Mouse (Mus musculus): ENCODE measurements at regions not wholly inside any gene's neighbourhood (a gene's known extent, or its start where the extent isn't known, plus 50 kb on each side); places are given as distances from the start of the nearest gene placed in this dataset.

DNA sequence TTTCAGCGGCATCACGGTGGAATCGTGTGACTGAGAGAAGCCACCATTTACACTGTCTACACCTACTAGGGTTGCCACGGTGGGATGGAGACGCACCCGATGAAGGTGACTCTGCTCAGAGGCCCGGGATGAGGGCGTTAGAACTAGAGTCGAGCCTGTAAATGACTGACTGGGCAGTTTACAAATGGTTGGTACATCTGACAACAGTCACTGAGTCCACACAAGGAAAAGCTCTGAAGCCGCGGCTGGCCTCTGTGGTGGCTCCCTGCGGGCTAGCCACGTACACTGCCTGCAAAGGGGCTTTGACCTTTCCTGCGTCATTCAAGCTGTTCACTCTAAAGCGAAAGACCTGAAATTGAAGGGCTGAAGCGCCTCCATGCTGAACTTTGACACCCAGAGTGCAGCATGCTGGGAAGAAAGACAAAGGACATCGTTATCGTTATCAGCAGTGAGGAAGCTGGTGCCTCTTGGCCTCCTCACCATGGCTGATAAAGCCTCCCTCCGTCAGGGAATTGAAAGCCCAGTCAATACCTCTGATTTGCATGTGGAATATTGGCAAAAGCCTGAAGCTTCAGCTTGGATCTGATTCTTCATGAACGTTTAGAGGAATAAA is 462.1 kb upstream of the Arglu1 start:
- DNase-seq (ENCODE audit: low read depth) = no peak

DNA sequence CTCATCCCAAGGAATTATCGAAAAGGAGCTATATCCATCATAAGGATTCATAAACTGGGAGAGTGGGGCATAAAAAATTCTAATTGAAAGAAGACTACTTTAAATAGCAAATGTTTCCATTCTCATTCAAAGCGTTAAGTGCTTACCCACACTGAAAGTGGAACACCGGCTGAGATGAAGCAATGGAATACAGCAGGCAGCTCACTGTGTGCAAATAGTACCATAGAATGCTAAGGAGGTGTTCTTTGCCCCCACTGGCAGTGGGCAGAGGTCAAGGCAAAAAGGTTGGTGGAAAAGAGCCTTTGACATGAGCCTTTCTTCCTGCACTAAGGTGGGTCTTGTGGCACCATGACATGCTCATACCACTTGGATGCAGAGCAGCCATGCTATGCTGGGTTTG is 454.0 kb upstream of the Arglu1 start:
- no peak for DNase-seq (ENCODE audit: low read depth)

DNA sequence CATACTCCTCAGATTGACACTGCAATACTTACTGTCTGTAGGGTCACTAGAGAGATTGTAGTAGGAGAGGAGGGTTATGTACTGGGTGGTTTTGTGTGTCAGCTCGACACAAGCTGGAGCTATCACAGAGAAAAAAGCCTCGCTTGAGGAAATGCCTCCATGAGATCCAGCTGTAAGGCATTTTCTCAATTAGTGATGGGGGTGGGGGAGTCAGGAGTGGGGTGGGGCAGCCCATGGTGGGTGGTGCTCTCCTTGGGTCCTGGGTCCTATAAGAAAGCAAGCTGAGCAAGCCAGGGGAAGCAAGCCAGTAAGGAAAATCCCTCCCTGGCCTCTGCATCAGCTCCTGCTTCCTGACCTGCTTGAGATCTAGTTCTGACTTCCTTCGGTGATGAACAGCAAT is 449.5 kb upstream of the Arglu1 start:
- DNase-seq (ENCODE audit: low read depth) = no peak

DNA sequence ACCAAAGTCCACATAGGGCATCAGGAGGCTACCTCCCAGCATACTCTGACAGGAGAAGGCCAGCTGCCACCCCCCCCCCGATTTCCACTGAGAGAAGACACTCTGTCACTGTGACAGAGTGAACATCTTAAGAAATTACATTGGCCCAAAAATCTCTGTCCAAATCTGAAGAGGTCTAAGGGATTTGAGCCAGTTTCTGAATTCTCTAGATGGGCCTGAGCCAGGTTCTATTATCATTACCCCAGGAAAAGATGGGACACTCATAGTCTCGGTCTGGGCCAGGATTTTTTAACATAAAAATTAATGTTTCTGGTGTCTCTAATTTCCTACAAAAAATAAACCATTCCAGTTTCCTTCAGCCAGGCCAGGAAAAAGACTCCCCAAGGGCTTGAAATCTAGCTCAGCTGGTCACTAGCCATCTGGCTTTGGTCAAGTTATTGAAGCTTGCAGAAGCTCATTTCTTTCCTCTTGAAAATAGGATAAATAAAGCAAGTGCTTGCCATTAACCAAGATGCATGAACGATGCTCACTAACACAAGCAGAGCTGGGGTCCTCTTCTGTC is 448.8 kb upstream of the Arglu1 start:
- no peak for DNase-seq (ENCODE audit: low read depth)

DNA sequence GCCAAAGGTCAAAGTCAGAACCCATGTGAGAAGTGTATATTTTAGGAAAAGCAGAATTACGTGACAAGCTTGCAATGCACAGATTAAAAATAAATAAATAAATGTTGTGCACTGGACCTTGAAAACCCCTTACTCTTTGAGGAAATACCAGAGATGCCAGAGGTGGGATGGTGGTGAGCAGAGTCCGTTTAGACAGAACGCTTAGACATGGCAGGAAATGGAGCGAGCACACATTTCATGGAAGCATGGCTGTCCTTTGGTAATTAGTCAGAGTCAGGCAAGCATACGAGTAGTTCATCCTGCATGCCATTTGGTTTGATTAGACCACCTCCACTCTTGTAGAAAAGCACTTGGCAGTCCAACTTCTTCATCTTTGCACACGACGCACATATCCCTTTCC is 443.4 kb upstream of the Arglu1 start:
- no peak for DNase-seq (ENCODE audit: low read depth)

DNA sequence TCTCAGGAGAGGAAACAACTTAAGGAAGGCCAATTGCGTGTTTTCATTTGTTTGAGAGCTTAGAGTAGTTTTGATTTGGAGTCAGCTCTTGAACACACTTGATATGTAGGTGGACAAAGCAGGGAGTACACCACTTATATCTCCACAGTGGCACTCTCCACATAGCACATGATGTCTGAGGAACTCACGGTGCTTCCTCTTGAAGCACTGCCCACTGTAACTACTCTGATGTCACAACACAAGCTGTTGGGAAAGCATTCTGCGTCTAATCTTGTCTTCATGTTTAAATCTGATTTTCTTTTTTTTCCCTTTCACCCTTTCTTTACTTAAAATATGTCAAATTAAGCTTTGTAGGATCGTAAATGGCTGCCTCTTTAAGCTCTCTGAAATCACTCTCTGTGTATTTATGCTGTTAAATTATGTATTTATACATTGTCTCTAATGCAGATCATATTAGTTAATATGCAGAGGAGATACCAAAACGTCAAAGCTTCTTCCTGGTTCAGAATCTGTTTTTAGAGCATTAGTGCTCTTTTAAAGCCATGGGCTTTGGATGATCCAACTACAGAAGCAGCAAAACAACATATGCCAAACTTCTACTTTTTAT is 442.4 kb upstream of the Arglu1 start:
- no peak for DNase-seq (ENCODE audit: low read depth)

DNA sequence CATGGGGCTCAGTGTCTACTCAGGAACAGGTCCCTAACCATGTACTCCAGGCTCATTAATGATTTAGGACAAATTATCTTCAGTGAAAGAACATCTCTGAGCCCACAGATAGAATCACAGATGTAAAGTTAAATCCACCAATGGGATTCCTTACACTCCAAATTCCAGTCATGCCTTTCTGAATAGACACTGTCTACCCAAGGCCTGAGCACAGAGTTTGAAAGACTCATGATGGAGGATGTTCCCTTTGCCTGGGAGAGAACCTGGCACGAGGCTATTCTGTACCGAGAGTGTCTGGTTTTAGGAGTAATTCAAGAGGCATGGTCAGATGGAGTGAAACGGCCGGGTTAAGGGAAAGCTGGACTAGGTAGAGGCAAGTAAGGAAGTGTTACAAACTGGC is 440.9 kb upstream of the Arglu1 start:
- DNase-seq (ENCODE audit: low read depth) = no peak

DNA sequence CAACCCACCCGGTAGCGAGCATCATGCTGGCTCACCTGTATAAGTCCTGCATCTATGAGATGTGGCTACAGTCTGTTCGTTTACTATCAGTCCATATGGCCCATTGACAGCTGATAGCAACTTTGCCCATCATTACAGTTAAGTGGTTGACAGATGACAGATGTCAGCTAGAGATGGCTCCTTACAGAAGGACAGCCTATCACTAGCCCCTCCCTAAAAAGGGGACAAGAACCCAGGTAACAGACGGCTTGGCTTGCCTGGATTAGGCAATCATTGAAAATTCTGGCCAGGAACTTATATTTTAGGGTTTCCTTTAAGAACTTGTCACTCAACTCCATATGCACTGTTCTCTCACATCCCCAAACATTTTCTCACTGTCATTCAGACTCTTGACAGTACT is 434.2 kb upstream of the Arglu1 start:
- no peak for DNase-seq (ENCODE audit: low read depth)

DNA sequence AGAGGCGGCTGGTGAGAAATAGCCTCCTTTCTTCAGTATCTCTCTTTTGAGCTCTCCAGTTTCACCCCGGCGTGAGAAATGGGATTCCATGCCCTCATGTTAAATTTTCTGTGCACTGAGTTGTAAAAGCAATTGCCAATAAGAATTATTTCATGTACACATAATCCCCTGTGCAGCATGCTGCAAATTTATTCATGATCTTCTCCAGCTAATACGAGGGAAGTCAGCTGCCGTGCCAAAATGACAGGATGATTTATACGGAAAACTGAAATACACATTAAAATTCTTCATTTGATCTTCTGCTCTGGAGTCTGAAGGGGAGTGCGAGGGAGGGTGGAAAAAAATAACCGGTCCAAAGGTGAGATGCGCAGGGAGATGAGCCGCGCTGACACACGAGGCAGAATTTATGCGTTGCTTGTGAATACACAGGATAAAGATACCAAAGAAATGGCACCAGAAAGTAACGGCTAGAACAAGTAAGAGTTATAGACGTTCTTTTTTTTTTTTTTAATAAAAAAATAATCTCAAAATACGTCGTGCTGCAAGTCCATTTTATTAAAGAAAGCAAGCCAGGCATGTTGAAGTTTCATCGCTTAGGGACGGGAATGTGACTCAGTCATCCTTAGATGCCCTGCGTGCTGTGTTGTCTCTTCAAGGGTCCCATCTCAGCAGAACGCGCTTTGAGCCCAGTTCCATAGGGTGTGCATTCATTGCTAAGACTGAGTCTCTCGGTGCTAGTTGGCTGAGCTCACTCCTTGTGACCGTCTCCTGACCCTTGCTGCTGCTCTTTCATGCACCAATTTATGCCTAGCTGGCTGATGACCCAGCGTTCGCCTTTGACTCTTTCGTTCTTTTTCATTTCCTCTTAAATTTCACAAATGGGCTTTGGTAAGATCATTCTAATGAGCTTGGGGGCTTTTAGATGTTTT is 427.8 kb upstream of the Arglu1 start:
- no peak for DNase-seq (ENCODE audit: low read depth)

DNA sequence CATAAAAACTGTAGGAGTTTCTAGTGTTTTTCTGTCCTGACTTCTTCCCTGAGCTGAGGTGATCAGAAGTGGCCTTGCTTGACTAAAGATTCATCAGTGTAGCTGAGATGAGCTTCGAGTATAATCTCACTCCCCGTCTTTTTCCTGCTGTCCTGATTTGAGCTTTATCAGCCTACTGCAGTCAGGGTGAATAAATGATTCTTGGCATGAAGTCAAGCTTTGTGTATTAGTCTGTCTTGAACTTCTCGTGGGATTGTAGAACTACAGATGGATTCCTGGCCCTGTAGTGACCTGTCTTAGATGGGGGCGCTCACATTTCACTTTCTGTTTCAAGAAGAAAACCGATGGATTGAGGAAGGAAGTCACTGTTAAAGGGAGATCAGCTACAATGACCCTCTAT is 405.7 kb upstream of the Arglu1 start:
- no peak for DNase-seq (ENCODE audit: low read depth)

DNA sequence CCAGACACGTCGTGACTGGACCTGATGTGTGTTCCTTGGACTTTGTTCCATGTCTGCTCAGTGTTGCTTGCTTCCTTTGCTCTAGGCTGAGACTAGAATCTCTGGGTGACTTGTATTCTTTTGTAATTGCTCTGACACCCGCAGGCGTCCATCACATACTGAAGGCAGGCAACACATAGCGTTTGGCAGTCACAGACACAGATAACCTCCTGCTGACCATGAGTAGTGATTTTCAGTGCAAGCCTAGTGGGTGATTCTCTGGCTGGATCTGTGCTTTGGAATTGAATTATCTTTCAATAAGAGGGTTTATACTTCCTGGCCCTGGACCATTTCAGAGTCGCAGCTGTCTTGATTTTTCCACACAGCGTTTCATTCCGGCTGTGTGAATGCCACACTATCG is 403.7 kb upstream of the Arglu1 start:
- no peak for DNase-seq (ENCODE audit: low read depth)

DNA sequence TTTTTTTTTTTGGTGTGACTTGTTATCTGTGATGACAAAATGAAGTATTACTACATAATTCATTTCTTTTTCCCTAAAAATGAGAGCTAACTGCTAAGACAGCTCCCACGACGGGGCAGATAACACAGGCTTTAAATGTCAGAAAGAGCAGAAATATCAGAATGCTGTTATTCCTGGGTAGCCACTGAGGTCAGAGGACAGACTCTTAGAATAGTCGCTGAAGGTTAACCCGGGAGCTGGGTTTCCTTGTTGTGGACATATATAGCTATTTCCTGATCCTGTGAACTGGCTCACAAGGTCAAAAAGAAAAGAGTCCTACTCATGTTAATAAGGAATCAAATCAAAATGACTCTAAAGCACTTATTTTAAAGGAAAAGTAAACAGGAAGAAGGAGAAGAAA is 403.0 kb upstream of the Arglu1 start:
- no peak for DNase-seq (ENCODE audit: low read depth)

DNA sequence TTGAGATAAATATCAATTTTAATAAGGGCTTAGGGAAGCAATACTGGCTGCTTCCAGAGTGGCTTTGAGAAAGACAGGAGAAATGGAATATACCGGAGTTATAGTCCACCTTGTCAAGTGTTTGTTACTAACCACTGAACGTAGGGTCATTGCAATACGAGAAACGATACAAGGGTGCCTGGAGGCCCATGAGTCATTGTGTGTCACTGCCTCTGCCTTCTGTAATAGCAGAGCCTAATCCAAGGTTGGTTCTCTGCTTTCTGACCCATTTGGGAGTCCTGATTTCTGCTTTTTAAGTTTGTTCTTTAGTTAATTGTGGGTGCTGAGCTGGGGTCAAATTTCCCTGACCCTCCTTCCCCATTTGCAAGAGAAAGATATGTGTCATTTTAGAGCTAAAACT is 382.4 kb upstream of the Arglu1 start:
- DNase-seq (ENCODE audit: low read depth) = no peak

DNA sequence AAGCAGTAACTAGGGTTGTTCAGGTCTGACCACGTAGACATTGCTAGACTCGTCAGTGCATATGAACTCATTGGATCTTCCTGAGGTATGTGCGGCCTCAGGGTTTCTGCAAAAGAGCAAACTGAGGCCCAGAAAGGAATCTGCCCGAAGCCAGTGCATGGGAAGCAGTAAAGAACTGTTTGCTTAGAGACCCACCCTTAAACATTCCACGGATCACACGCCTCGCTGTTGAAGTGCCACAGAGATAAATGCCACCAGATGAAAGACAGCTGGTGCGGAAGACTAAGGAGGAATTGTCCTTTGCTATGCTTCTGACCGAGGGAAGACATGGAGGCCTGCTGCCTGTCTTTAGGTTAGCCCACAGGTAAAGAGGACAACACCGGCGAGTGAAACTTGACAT is 382.0 kb upstream of the Arglu1 start:
- no peak for DNase-seq (ENCODE audit: low read depth)

DNA sequence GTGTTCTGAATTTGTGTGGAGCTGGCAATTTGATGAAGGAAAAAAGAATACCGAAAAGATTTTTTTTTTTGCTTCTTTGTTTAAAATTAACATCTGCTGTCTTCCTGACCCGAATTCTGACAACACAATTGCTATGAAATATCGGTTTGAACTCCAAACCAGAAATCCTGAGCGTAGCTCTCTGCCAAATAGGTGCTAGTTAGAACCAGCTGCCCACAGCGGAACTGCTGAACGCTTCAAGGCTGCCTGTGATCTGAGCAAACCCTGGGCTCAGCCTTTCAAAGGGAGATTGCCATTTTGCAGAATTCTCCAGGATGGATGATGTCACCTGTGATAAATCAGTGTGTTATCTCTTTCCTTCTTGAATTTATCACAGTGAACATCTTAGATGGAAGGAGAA is 380.6 kb upstream of the Arglu1 start:
- no peak for DNase-seq (ENCODE audit: low read depth)

DNA sequence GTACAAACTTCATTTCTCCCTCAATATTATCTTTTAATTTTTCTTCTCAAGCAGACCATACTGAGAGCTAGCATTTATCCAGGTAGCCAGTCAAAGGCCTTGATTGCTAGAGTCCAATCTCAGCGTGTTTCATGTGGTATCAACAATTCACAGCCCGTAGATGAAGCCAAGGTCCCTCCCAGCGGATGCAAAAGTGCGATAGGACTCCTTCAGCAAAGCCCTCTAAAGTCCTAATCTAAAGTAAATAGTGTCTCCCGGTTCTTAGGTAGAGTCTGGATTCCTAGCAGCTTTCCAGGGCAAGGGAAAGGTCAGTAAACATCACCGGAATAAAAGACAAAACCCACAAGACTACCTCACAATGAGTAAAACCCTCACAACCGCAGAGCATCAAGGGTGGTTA is 379.5 kb upstream of the Arglu1 start:
- no peak for DNase-seq (ENCODE audit: low read depth)

DNA sequence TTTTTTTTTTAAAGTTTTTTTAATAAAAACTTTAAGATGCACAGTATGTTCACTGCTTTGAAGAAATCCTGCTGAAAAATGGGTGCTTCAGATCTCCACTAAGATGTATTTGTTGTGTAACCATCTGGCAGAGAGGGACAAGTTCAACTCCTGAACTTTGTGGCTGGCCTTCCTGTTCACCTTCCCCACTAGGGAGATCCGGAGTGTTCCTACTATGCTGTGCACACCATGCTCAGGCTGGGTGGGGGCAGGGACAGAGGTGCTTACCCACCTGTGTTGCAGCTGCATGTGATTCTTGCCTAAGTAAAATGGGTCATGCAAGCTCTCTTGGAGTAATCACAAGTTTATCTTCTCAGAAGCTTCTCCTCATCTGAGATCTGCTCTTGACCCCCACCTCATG is 377.4 kb upstream of the Arglu1 start:
- no peak for DNase-seq (ENCODE audit: low read depth)

DNA sequence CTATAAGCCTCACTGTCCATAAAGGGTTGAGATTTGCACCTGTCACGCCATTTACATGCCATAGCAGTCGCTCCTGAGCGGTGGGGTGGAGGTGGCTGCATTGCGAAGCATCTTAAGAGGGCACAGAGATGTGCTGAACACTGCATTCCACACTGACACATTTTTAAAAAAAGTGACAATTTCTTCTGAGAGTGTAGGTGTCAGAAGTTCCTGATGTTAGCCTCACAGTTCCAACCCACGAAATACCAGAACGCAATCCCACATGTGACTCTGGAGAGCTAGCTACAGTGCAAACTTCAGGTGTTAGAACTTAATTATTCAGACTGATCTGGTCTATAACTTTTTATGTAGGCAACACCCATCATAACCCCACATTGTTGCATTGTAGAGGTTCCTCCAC is 369.8 kb upstream of the Arglu1 start:
- no peak for DNase-seq (ENCODE audit: low read depth)

DNA sequence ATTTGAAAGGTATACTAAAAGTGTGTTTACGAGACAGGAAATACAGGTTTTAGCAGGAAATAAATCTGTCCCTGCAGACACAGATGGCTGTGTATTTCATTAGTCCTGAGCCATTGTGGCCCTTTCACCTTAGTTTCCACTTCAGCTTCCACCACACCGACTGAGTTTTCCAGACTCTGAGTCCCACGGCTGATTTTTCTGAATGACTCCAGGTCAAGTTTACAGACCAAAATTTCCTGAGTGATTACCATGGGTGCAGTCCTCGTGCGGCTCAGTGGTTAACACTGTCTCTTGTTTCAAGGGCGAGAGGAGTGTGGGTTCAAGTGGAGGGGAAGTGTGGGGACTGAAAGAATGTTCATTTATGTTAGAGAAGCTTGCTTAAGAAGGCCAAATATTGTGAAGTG is 365.1 kb upstream of the Arglu1 start:
- DNase-seq (ENCODE audit: low read depth) = no peak

DNA sequence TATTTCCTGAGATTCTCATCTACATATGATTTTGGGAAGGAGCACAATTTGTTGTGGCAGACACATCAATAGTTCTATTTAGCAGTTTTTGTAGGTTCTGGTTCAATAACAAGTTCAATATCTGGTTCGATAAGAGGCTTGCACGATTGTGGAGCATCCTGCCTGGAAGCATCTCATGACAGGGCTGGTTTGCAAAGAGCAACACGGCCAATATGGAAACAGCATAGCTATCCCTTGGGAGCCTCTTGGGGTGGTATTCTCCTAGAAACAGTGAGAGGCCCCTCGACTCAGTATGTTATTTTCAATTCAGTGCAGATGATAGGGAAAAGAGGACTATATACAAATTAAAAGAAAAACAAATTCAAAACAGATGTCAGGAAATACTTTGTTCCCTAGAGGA is 364.5 kb upstream of the Arglu1 start:
- DNase-seq (ENCODE audit: low read depth) = no peak

DNA sequence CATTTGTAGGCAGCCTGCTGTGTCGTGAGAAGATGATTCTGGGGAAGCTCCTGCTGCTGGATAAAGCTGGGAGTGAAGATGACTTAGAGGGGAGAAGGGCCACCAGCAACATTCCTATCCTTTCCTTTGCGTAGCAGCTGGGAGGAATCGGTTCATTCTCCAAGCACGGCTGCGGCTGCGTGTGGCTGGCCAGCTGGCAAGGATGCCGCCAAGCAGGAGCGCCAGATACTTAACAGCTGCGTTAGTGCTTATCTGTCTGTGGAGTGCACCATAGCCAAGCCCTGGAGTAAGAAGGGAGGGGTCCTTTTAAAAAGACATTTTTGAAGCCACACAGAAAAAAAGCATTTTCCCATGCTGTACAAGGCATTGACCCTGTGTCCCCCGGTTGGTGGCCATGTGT is 361.4 kb upstream of the Arglu1 start:
- no peak for DNase-seq (ENCODE audit: low read depth)

DNA sequence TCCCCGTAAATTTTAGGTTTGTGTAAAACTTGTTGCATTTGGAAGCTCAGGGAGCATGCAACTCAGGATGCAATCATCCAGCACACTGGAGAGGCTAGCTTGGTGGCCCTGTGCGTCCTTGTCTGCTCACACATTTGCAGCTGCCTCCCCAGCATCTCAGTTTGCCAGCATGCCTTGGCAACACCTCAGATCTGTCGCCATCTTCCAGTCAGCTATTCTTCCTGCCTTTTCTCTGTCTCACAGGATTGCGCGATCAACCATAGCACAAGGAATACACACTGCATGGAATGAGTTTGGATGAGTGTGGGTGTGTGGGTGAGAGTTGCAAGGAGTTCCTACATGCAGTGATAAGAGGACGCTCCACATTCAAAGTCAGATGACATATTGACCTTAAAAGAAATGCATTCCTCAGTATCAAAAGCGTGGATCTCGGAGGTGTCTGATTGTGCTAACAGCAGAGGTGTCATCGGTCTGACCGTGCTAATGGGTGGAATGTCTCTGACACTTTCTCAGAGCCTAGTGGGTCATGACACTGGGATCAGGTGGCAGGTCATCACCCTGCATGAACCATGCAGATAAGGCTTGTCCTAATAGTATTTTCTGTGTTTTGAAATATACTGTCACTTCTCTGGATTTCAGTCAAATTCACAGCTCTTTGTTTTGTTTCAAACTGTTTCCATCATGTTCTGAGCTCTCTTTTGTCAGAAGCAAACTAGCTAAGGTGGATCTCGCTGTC is 360.6 kb upstream of the Arglu1 start:
- DNase-seq (ENCODE audit: low read depth) = no peak

Data from c-Kit-positive CD71-negative TER-119-negative erythroid progenitor cells, embryonic 14.5 days (primary cell).